Mouse (Mus musculus) embryonic fibroblast, embryonic 13.5 days (primary cell): Measurements from ENCODE around the gene Telo2.

Experiments used
- CTCF ChIP-seq: IDR thresholded peaks from 2 replicates; pipeline ENCODE4 v1.5.1; 2011; ENCODE audit warnings: mild to moderate bottlenecking, control low read depth, low read length, moderate library complexity, borderline replicate concordance; ENCODE audit not compliant: insufficient read depth
- POLR2A ChIP-seq: IDR thresholded peaks from 2 replicates; pipeline ENCODE4 v1.6.1; 2011; ENCODE audit warnings: low read depth, mild to moderate bottlenecking, control low read depth, low read length, moderate library complexity

GRCm38 (mm10) chr17:25112423-25112810, 3.4 kb downstream of the Telo2 start:
- TF ChIP-seq CTCF (no peak), POLR2A (no peak)
